Mouse (Mus musculus) testis, adult 2 months (tissue): ENCODE data around the gene Adipor1.

Source experiments
- CTCF ChIP-seq: fragments of 200-500 bp; IDR thresholded peaks from 2 replicates; pipeline ENCODE4 v1.5.1; 2012; ENCODE audit warnings: low read depth, mild to moderate bottlenecking, inconsistent platforms, low read length, moderate library complexity; ENCODE audit not compliant: control insufficient read depth, insufficient read depth, insufficient replicate concordance
- POLR2A ChIP-seq: fragments of 200-500 bp; IDR thresholded peaks from 2 replicates; pipeline ENCODE4 v1.6.1; 2012; ENCODE audit warnings: low read depth, mild to moderate bottlenecking, inconsistent platforms, low read length, moderate library complexity; ENCODE audit not compliant: control insufficient read depth

DNA sequence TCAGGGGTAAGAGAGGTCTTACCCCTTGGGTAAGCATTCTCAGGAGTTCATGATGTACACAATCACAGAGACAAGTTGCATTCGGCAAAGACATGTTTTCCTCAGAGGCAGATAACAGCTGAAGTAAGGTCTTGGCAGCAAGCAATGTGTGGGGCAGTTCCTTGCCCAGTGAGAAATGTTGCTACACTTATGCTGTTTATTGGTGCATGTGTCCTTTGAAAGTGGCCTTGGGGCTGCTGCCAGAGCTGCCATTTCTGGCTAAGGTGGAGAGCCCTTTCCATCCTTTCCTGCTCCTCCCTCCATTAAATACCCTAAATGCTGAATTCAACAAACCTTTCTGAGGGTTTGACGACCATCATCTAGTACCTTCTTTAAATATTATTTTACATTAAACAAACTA lies 30.2 kb downstream of the Adipor1 start:
- no peak for TF ChIP-seq POLR2A
- no peak for TF ChIP-seq CTCF
